Mouse (Mus musculus): ENCODE data around the gene Tgfbr2. TPM values are rescaled to one million over a fixed set of nuclear protein-coding genes. Genes with fewer than 3 reads are reported as not detected.
A peak's percentile ranks its signal among the peaks of the same experiment; 100 is the strongest.

Gene Tgfbr2
- polyA plus RNA-seq, 1 experiment: 27.2 TPM

DNA sequence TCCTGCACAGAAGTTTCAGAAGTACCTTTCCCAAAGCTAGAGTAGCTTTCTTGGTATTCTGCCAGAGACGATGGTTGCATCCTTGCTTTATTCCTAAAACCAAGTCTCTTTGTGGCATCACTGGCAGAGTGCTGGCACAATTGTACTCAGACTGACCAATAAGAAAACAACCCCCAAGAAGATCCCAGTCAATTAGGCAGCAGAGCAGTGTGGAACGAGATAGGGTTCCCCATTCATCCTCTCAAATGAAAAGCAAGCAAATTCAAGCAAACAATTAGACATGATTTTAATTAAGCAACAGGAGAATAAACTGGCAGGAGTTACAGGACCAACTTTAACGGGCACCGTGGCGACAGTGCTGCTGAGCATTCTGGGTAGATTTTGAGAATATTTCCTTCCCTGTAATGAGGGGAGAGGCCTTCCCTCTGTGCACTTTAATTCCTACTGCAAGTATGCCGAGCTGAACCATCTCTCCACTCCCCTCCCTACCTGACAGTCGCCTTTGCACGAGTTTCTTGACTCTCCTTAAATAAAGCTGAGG, 56.8 kb downstream of the Tgfbr2 start:
- no peak for TF ChIP-seq POLR2A (IDR thresholded peaks at IDR 0.05; ENCODE audit: low read depth, low read length)
- no peak for TF ChIP-seq CTCF (IDR thresholded peaks at IDR 0.05; ENCODE audit: extremely low read depth, insufficient read length, insufficient replicate concordance, low read depth, low read length)
- no peaks in the 10 kb centered on the region for H3K27me3 ChIP-seq (ENCODE audit: control insufficient read depth, insufficient read depth, low read length)
- H3K4me3 ChIP-seq (ENCODE audit: low read depth, low read length): no peak overlapping the region
- 80% methylated on average over 8 of the region's 8 CpGs for WGBS
- H3K27ac ChIP-seq (ENCODE audit: insufficient read depth, low read depth, low read length): no peak overlapping the region
- peaks cover 9% of the 10 kb centered on the region for H3K4me1 ChIP-seq (ENCODE audit: control insufficient read depth, insufficient read depth, insufficient read length, low read length)
- peaks cover 16% of the 10 kb centered on the region for H3K36me3 ChIP-seq (ENCODE audit: control insufficient read depth, insufficient read depth, low read length)

DNA sequence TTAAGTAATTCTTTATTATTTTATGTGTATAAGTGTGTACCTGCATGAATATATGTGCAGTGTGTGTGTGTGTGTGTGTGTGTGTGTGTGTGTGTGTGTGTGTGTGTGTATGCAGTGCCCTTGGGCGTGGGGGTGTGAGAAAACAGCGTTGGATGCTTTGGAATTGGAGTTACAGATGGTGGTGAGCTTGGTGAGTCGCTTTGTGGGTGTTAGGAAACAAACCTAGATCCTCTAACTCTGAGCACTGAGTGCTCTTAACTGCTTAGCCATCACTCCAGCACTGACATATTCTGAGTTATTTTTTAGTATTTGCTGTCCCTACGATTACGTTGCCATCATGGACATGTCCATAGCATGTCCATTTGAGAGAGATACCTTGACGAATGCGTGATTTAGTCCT, 59.3 kb downstream of the Tgfbr2 start:
- 90% methylated on average over 7 of the region's 7 CpGs for WGBS
- TF ChIP-seq CTCF (IDR thresholded peaks at IDR 0.05; ENCODE audit: extremely low read depth, insufficient read length, insufficient replicate concordance, low read depth, low read length) (no peak), POLR2A (IDR thresholded peaks at IDR 0.05; ENCODE audit: low read depth, low read length) (no peak)
- no peaks in the 10 kb centered on the region for H3K27me3 ChIP-seq (ENCODE audit: control insufficient read depth, insufficient read depth, low read length)
- peaks cover 16% of the 10 kb centered on the region for H3K36me3 ChIP-seq (ENCODE audit: control insufficient read depth, insufficient read depth, low read length)
- peaks cover 3% of the 10 kb centered on the region; the same call in 1 of the 2 replicates for H3K4me1 ChIP-seq (ENCODE audit: control insufficient read depth, insufficient read depth, insufficient read length, low read length)
- H3K4me3 ChIP-seq (ENCODE audit: low read depth, low read length): no peak overlapping the region
- no peak overlapping the region for H3K27ac ChIP-seq (ENCODE audit: insufficient read depth, low read depth, low read length)

DNA sequence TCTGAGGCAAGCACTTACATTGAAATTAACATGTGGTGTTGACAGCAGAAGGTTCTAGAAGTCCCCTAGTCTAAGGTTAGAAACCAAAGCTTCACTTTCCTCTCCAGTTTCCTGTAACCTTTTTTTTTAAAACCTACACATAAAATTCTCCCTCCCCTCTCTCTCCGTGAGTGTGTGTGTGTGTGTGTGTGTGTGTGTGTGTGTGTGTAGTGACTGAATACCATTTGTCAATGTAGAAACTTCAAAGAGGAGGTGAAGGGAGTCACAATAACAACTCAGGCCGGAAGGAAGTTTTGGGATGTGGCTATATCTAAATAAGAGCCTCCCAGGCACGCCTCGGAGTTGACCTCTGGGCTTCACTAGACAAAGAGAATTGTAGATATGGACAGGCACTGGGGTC, 60.8 kb downstream of the Tgfbr2 start:
- peaks cover 3% of the 10 kb centered on the region; the same call in 1 of the 2 replicates for H3K4me1 ChIP-seq (ENCODE audit: control insufficient read depth, insufficient read depth, insufficient read length, low read length)
- H3K36me3 ChIP-seq (ENCODE audit: control insufficient read depth, insufficient read depth, low read length): peaks cover 25% of the 10 kb centered on the region
- TF ChIP-seq POLR2A (IDR thresholded peaks at IDR 0.05; ENCODE audit: low read depth, low read length): no peak
- no peak for TF ChIP-seq CTCF (IDR thresholded peaks at IDR 0.05; ENCODE audit: extremely low read depth, insufficient read length, insufficient replicate concordance, low read depth, low read length)
- WGBS: 64% methylated on average over 4 of the region's 4 CpGs
- no peaks in the 10 kb centered on the region for H3K27me3 ChIP-seq (ENCODE audit: control insufficient read depth, insufficient read depth, low read length)
- H3K4me3 ChIP-seq (ENCODE audit: low read depth, low read length): no peak overlapping the region
- no peak overlapping the region for H3K27ac ChIP-seq (ENCODE audit: insufficient read depth, low read depth, low read length)

DNA sequence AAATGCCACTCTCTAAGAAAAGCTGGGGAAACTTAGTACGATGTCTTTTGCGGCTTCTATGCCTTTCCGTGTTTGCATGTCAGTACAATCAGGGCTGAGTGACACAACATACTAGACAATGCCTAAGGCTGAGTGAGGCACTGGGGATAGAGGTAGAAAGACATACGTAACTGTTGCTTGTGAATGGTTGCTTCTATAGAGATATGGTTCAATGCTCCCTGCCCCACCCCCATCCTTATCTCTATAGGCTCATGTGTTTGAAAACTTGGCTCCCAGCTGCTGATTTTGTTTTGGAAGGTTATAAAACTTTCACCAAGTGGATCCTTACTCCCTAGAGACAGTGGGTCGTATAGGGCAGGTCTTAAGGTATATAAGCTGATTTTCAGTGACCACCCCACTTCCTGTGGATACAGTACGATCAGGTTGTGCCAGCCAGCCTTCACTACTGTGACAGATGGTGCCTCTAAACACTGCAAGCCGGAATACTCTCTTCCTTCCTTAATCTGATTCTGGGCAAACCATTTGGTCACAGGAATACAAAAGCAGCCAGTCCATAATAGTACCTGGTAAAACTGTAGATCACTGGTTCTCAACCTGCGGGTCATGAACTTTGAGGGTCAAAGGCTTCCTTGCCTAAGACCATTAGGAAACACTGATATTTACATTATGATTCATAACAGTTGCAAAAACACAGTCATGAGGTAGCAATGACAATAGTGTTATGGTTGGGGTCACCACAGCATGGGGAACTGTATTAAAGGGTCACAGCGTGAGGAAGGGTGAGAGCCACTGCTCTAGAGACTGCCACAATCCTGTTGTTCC, 63.8 kb downstream of the Tgfbr2 start:
- Histone ChIP-seq H3K36me3 (ENCODE audit: control insufficient read depth, insufficient read depth, low read length) (peaks cover 31% of the 10 kb centered on the region), H3K4me1 (ENCODE audit: control insufficient read depth, insufficient read depth, insufficient read length, low read length) (peaks cover 3% of the 10 kb centered on the region; the same call in 1 of the 2 replicates), H3K27me3 (ENCODE audit: control insufficient read depth, insufficient read depth, low read length) (no peaks in the 10 kb centered on the region), H3K4me3 (ENCODE audit: low read depth, low read length) (no peak overlapping the region), H3K27ac (ENCODE audit: insufficient read depth, low read depth, low read length) (no peak overlapping the region)
- whole genome bisulfite sequencing: 75% methylated on average over 9 of the region's 9 CpGs
- TF ChIP-seq POLR2A (IDR thresholded peaks at IDR 0.05; ENCODE audit: low read depth, low read length): no peak
- no peak for TF ChIP-seq CTCF (IDR thresholded peaks at IDR 0.05; ENCODE audit: extremely low read depth, insufficient read length, insufficient replicate concordance, low read depth, low read length)

DNA sequence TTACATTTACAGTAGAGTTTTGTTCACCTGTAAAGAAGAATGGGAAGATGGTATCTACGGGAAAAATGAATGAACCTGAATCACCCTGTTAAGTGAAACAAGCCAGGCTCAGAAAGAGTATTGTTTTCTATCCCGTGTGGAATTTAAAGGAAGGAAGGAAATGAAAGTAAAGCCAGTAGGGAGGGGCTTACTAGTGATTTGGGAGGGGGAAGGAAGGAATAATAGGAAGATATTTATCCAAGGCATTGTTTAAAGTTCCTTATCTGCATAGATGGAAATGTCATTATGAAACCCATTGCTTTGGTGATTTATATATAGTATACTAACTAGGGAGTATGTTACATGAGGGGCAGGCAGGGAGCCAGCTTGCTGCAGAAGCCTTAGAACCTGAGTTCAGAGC, 66.4 kb downstream of the Tgfbr2 start:
- 72% methylated on average over 2 of the region's 2 CpGs for WGBS
- Histone ChIP-seq H3K27ac (ENCODE audit: insufficient read depth, low read depth, low read length) (no peak overlapping the region), H3K36me3 (ENCODE audit: control insufficient read depth, insufficient read depth, low read length) (peaks cover 40% of the 10 kb centered on the region), H3K4me3 (ENCODE audit: low read depth, low read length) (no peak overlapping the region), H3K27me3 (ENCODE audit: control insufficient read depth, insufficient read depth, low read length) (no peaks in the 10 kb centered on the region), H3K4me1 (ENCODE audit: control insufficient read depth, insufficient read depth, insufficient read length, low read length) (no peaks in the 10 kb centered on the region)
- no peak for TF ChIP-seq CTCF (IDR thresholded peaks at IDR 0.05; ENCODE audit: extremely low read depth, insufficient read length, insufficient replicate concordance, low read depth, low read length)
- no peak for TF ChIP-seq POLR2A (IDR thresholded peaks at IDR 0.05; ENCODE audit: low read depth, low read length)

DNA sequence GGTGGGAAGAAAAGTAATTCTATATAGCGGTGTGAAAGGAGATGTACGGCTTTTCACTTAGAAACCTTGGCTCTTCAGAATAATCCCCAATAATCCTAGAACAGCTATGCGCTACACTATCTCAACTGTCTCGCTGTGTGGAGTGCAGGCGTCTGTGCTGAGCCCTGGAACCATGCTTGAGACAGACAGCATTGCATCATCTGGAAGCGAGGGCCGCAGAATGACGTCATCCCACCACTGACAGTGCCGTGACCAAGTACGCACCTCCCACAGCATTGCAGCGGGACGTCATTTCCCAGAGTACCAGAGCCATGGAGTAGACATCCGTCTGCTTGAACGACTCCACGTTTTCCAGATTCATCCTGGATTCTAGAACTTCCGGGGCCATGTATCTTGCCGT, 70.4 kb downstream of the Tgfbr2 start:
- Histone ChIP-seq H3K4me3 (ENCODE audit: low read depth, low read length) (no peak overlapping the region), H3K27ac (ENCODE audit: insufficient read depth, low read depth, low read length) (no peak overlapping the region), H3K4me1 (ENCODE audit: control insufficient read depth, insufficient read depth, insufficient read length, low read length) (no peaks in the 10 kb centered on the region), H3K36me3 (ENCODE audit: control insufficient read depth, insufficient read depth, low read length) (peaks cover 45% of the 10 kb centered on the region), H3K27me3 (ENCODE audit: control insufficient read depth, insufficient read depth, low read length) (no peaks in the 10 kb centered on the region)
- no peak for TF ChIP-seq POLR2A (IDR thresholded peaks at IDR 0.05; ENCODE audit: low read depth, low read length)
- TF ChIP-seq CTCF (IDR thresholded peaks at IDR 0.05; ENCODE audit: extremely low read depth, insufficient read length, insufficient replicate concordance, low read depth, low read length): no peak
- WGBS: 89% methylated on average over 17 of the region's 17 CpGs

DNA sequence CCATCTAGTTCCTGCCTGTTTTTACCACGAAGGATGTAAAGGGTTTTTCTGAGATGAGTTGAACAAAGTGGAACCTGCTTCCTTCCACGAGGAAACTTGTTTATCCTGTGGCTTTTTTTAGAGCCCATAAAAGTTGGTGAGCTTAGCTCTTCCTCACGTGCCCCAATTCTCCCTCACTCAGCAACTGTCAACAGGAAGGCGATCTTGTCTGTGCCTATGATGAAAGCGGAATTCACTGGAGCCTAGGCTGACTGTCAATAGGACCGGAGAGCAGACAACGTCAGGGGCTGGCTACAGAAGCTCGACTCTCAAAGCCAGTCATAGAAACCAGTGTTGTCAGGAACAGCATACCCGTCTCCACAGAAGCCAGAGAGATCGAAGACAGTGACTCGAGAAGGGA, 73.3 kb downstream of the Tgfbr2 start:
- Histone ChIP-seq H3K27ac (ENCODE audit: insufficient read depth, low read depth, low read length) (0 out of 2 replicates have a peak overlapping the region, but pooled peaks have one; percentile 7), H3K27me3 (ENCODE audit: control insufficient read depth, insufficient read depth, low read length) (no peaks in the 10 kb centered on the region), H3K4me3 (ENCODE audit: low read depth, low read length) (no peak overlapping the region), H3K36me3 (ENCODE audit: control insufficient read depth, insufficient read depth, low read length) (peaks cover 32% of the 10 kb centered on the region), H3K4me1 (ENCODE audit: control insufficient read depth, insufficient read depth, insufficient read length, low read length) (no peaks in the 10 kb centered on the region)
- no peak for TF ChIP-seq POLR2A (IDR thresholded peaks at IDR 0.05; ENCODE audit: low read depth, low read length)
- no peak for TF ChIP-seq CTCF (IDR thresholded peaks at IDR 0.05; ENCODE audit: extremely low read depth, insufficient read length, insufficient replicate concordance, low read depth, low read length)
- WGBS: 63% methylated on average over 11 of the region's 11 CpGs

Measured in small intestine, adult 2 months (tissue).